Mouse (Mus musculus) embryonic fibroblast, embryonic 13.5 days (primary cell): ENCODE results near the gene Il34.

Source experiments
- CTCF ChIP-seq: IDR thresholded peaks from 2 replicates; pipeline ENCODE4 v1.5.1; 2011; ENCODE audit warnings: mild to moderate bottlenecking, control low read depth, low read length, moderate library complexity, borderline replicate concordance; ENCODE audit not compliant: insufficient read depth
- POLR2A ChIP-seq: IDR thresholded peaks from 2 replicates; pipeline ENCODE4 v1.6.1; 2011; ENCODE audit warnings: low read depth, mild to moderate bottlenecking, control low read depth, low read length, moderate library complexity

DNA sequence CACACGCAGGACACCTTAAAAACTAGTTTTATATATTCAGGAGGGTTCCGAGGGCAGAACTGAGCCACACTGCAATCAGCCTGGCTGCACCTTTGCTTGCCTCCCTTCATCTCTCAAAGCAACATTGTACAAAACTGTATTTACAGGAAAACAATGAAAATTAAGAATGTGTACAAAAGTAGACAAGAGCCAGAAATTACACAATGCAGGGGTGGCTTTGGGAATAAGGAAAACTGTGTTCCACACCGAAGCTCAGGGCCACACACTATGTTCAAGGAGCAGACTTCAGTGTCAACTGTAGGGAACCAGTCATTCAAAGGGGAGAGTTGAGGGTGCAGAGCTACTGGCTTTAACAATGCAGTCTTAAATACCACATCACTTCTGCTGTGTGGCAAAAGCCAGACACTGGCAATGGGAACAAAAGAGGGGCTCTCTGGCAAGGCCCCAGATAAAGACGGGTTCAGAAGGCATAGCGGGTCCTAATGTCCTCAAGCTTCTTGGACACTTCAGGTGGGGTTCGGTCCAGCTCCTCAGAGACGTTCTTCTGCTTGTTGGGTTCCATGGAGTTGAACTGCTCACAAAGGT is 4.8 kb upstream of the Il34 start:
- TF ChIP-seq CTCF (no peak), POLR2A (no peak)
